Mouse (Mus musculus): ENCODE measurements at regions not wholly inside any gene's neighbourhood (a gene's known extent, or its start where the extent isn't known, plus 50 kb on each side); places are given as distances from the start of the nearest gene placed in this dataset.

DNA sequence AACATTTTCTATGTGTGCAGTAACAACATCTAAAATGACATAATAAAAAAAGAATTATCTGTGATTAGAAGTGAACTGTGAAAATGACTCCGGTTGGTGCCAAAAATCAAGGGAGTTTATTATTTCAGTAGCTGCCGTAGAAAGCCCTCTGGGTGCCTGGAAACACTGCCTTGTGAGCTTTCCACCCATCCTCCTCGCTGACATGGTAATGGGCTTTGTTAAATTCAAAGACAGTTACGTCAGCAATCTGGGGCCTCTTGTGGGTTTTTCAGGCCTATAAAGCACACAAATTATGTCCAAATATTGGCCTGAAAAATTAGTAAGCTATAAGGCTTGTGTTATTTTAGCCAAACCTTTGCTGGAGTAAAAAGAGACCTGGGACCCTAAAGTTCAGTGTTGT is 454.4 kb upstream of the Sox9 start:
- TF ChIP-seq CTCF (IDR thresholded peaks at IDR 0.05; ENCODE audit: low read depth): no peak
- no peak for TF ChIP-seq EP300 (IDR thresholded peaks at IDR 0.05; ENCODE audit: low read depth)
